Mouse (Mus musculus): Measurements from ENCODE around the gene Gm3336. TPM values are rescaled to one million over a fixed set of nuclear protein-coding genes. Genes with fewer than 3 reads are reported as not detected.

Gene Gm3336
- total RNA-seq, 2 experiments from 2014 or later, result not detected

- peak in 1 of 2 experiments; percentile 4 for DNase-seq (ENCODE audit: low spot score in 2 of 2)
Measured at GRCm38 (mm10) chr8:70762118-70762517, 43.8 kb downstream of the Gm3336 start.

GRCm38 (mm10) chr8:70763354-70763753 lies 45.0 kb downstream of the Gm3336 start:
- peak in 1 of 2 experiments; percentile 73 for DNase-seq (ENCODE audit: low spot score in 2 of 2)

GRCm38 (mm10) chr8:70764026-70764425 lies 45.7 kb downstream of the Gm3336 start:
- no peak for DNase-seq (ENCODE audit: low spot score in 2 of 2)

GRCm38 (mm10) chr8:70764676-70765075 lies 46.3 kb downstream of the Gm3336 start:
- DNase-seq (ENCODE audit: low spot score in 2 of 2), result no peak

GRCm38 (mm10) chr8:70765329-70765728 lies 47.0 kb downstream of the Gm3336 start:
- DNase-seq (ENCODE audit: low spot score in 2 of 2), result no peak

GRCm38 (mm10) chr8:70765838-70766570 lies 47.7 kb downstream of the Gm3336 start:
- DNase-seq (ENCODE audit: low spot score in 2 of 2), result no peak

GRCm38 (mm10) chr8:70766571-70767440 lies 48.5 kb downstream of the Gm3336 start:
- DNase-seq (ENCODE audit: low spot score in 2 of 2), result no peak

- no peak for DNase-seq (ENCODE audit: low spot score in 2 of 2)
Measured at GRCm38 (mm10) chr8:70767503-70767902, 49.2 kb downstream of the Gm3336 start.

GRCm38 (mm10) chr8:70768231-70768776 lies 50.0 kb downstream of the Gm3336 start:
- no peak for DNase-seq (ENCODE audit: low spot score in 2 of 2)

- DNase-seq (ENCODE audit: low spot score in 2 of 2), result no peak
Measured at GRCm38 (mm10) chr8:70768956-70769355, 50.6 kb downstream of the Gm3336 start.

GRCm38 (mm10) chr8:70769359-70769758 lies 51.0 kb downstream of the Gm3336 start:
- peak; percentile 97 to 98 for DNase-seq (ENCODE audit: low spot score in 2 of 2)

- no peak for DNase-seq (ENCODE audit: low spot score in 2 of 2)
Measured at GRCm38 (mm10) chr8:70769858-70770257, 51.5 kb downstream of the Gm3336 start.

- no peak for DNase-seq (ENCODE audit: low spot score in 2 of 2)
Measured at GRCm38 (mm10) chr8:70770748-70771147, 52.4 kb downstream of the Gm3336 start.

GRCm38 (mm10) chr8:70771217-70771616 lies 52.9 kb downstream of the Gm3336 start:
- DNase-seq (ENCODE audit: low spot score in 2 of 2), result no peak

GRCm38 (mm10) chr8:70772075-70772474 lies 53.7 kb downstream of the Gm3336 start:
- no peak for DNase-seq (ENCODE audit: low spot score in 2 of 2)

Other genes starting within 250 kb of the Gm3336 start
- gene Klhl26, start 241.6 kb upstream of the Gm3336 start, total RNA-seq (2021), result 10 to 100 TPM; 35.6 to 38.4 TPM
- 100 to 1,000 TPM; 174 to 175 TPM for gene Tmem59l, start 231.2 kb upstream of the Gm3336 start, total RNA-seq (2021)
- gene Crlf1, start 225.4 kb upstream of the Gm3336 start, total RNA-seq (2021), result 10 to 100 TPM; 21.3 to 22.0 TPM
- gene Rex1bd, start 211.8 kb upstream of the Gm3336 start, total RNA-seq (2021), result 100 to 1,000 TPM in 1 of 2 experiments, 10 to 100 TPM in 1; 97.8 to 106 TPM
- gene Uba52, start 207.7 kb upstream of the Gm3336 start, total RNA-seq (2021), result 1,000 to 10,000 TPM in 1 of 2 experiments, 100 to 1,000 TPM in 1; 916 to 1,148 TPM
- gene Fkbp8, start 190.8 kb upstream of the Gm3336 start, total RNA-seq (2021), result 100 to 1,000 TPM; 337 to 361 TPM
- 10 to 100 TPM; 33.1 to 35.3 TPM for gene Kxd1, start 190.6 kb upstream of the Gm3336 start, total RNA-seq (2021)
- gene Ell, start 179.1 kb upstream of the Gm3336 start, total RNA-seq (2021), result 10 to 100 TPM; 15.8 to 16.4 TPM
- gene Isyna1, start 124.2 kb upstream of the Gm3336 start, total RNA-seq (2021), result 10 to 100 TPM; 56.5 to 57.8 TPM
- 100 to 1,000 TPM; 225 to 240 TPM for gene Ssbp4, start 109.7 kb upstream of the Gm3336 start, total RNA-seq (2021)
- gene Lrrc25, start 102.4 kb upstream of the Gm3336 start, total RNA-seq (2021), result 1 to 10 TPM in 1 of 2 experiments, under 1 TPM in 1; 0.96 to 2.3 TPM
- not detected for gene Gdf15, start 86.1 kb upstream of the Gm3336 start, total RNA-seq (2021)
- 10 to 100 TPM; 25.8 to 31.9 TPM for gene Pgpep1, start 58.2 kb upstream of the Gm3336 start, total RNA-seq (2021)
- gene Lsm4, start 45.3 kb upstream of the Gm3336 start, total RNA-seq (2021), result 10 to 100 TPM; 72.3 to 76.5 TPM
- 100 to 1,000 TPM; 166 to 187 TPM for gene Jund, start 19.6 kb upstream of the Gm3336 start, total RNA-seq (2021)
- under 1 TPM in 1 of 2 experiments, not detected in 1; 0.07 TPM for gene Iqcn, start 15.1 kb upstream of the Gm3336 start, total RNA-seq (2021)
- under 1 TPM; 0.51 to 0.64 TPM for gene Pde4c, start 5.2 kb downstream of the Gm3336 start, total RNA-seq (2021)
- 100 to 1,000 TPM; 584 to 714 TPM for gene Rab3a, start 36.1 kb downstream of the Gm3336 start, total RNA-seq (2021)
- gene Mpv17l2, start 42.4 kb downstream of the Gm3336 start, total RNA-seq (2021), result 10 to 100 TPM; 45.3 to 49.9 TPM
- 100 to 1,000 TPM; 170 to 174 TPM for gene Pik3r2, start 58.2 kb downstream of the Gm3336 start, total RNA-seq (2021)
- 100 to 1,000 TPM; 179 to 186 TPM for gene Mast3, start 86.5 kb downstream of the Gm3336 start, total RNA-seq (2021)
- gene Il12rb1, start 89.9 kb downstream of the Gm3336 start, total RNA-seq (2021), result under 1 TPM; 0.30 to 0.38 TPM
- 10 to 100 TPM; 15.7 to 18.1 TPM for gene Arrdc2, start 121.2 kb downstream of the Gm3336 start, total RNA-seq (2021)
- gene Kcnn1, start 144.7 kb downstream of the Gm3336 start, total RNA-seq (2021), result 10 to 100 TPM; 25.3 to 28.3 TPM
- 100 to 1,000 TPM in 1 of 2 experiments, 10 to 100 TPM in 1; 97.6 to 108 TPM for gene Ccdc124, start 155.4 kb downstream of the Gm3336 start, total RNA-seq (2021)
- 1 to 10 TPM; 5.2 to 6.9 TPM for gene Slc5a5, start 174.2 kb downstream of the Gm3336 start, total RNA-seq (2021)
- gene Rpl18a, start 178.9 kb downstream of the Gm3336 start, total RNA-seq (2021), result 100 to 1,000 TPM; 832 to 857 TPM
- gene Map1s, start 187.4 kb downstream of the Gm3336 start, total RNA-seq (2021), result 100 to 1,000 TPM in 1 of 2 experiments, 10 to 100 TPM in 1; 75.1 to 101 TPM